Mouse (Mus musculus) adrenal gland, postnatal 14 days (tissue): ENCODE results near the gene Plekha8. TPM values are rescaled to one million over a fixed set of nuclear protein-coding genes. Genes with fewer than 3 reads are reported as not detected.
A peak's percentile ranks its signal among the peaks of the same experiment; 100 is the strongest.

Source experiments
- DNase-seq: peaks from one replicate; pipeline ENCODE4 v3.0.0; 2021; ENCODE audit warnings: mixed read lengths
- long read RNA-seq, 2 experiments: library from polyadenylated mRNA; stranded (forward); transcript quantifications; one replicate each; pipeline ENCODE4 v2.0.0; 2021
- total RNA-seq: library from RNA; stranded (reverse); gene quantifications from 2 replicates; pipeline ENCODE4 v1.2.3, GENCODE M21; 2021

Gene Plekha8
- 16.3 and 16.9 TPM in 2 replicates for total RNA-seq
- long read RNA-seq, experiment 1, full-length matches to known transcripts = 15 of 19 reads
- long read RNA-seq, experiment 1, partial matches to known transcripts = 0 of 19 reads
- long read RNA-seq, experiment 1, other reads (novel, unspliced or antisense) = 4 of 19 reads
- long read RNA-seq, experiment 2, full-length matches to known transcripts = 17 of 20 reads
- long read RNA-seq, experiment 2, partial matches to known transcripts = 1 of 20 reads
- long read RNA-seq, experiment 2, other reads (novel, unspliced or antisense) = 2 of 20 reads

- peak; percentile 96 for DNase-seq
Measured at GRCm38 (mm10) chr6:54594469-54595329, at the start of gene Plekha8. Gene Plekha8 (plus strand): TSS chr6:54595111.

- DNase-seq = peak; percentile 41
Measured at GRCm38 (mm10) chr6:54548314-54549019, 46.4 kb upstream of the Plekha8 start.

- no peak for DNase-seq
Measured at GRCm38 (mm10) chr6:54549311-54549710, 45.6 kb upstream of the Plekha8 start.

GRCm38 (mm10) chr6:54550801-54551323 is 44.0 kb upstream of the Plekha8 start:
- DNase-seq = no peak

GRCm38 (mm10) chr6:54552721-54553413 is 42.0 kb upstream of the Plekha8 start:
- no peak for DNase-seq

GRCm38 (mm10) chr6:54553632-54554031 is 41.3 kb upstream of the Plekha8 start:
- no peak for DNase-seq

GRCm38 (mm10) chr6:54554341-54555110 is 40.4 kb upstream of the Plekha8 start:
- DNase-seq = no peak

GRCm38 (mm10) chr6:54555816-54556215 is 39.1 kb upstream of the Plekha8 start:
- DNase-seq = peak; percentile 24

- no peak for DNase-seq
Measured at GRCm38 (mm10) chr6:54557671-54558070, 37.2 kb upstream of the Plekha8 start.

- no peak for DNase-seq
Measured at GRCm38 (mm10) chr6:54558466-54558865, 36.4 kb upstream of the Plekha8 start.

GRCm38 (mm10) chr6:54562018-54562809 is 32.7 kb upstream of the Plekha8 start:
- DNase-seq = no peak

GRCm38 (mm10) chr6:54563561-54563960 is 31.4 kb upstream of the Plekha8 start:
- no peak for DNase-seq

- no peak for DNase-seq
Measured at GRCm38 (mm10) chr6:54564506-54564991, 30.4 kb upstream of the Plekha8 start.

GRCm38 (mm10) chr6:54565012-54565411 is 29.9 kb upstream of the Plekha8 start:
- DNase-seq = no peak

- peak; percentile 84 for DNase-seq
Measured at GRCm38 (mm10) chr6:54565665-54566545, 29.0 kb upstream of the Plekha8 start, which contains the start of gene Scrn1. Gene Scrn1 (minus strand): TSS chr6:54566489.

GRCm38 (mm10) chr6:54566546-54566919 is 28.4 kb upstream of the Plekha8 start:
- no peak for DNase-seq

- DNase-seq = no peak
Measured at GRCm38 (mm10) chr6:54569776-54570175, 25.1 kb upstream of the Plekha8 start.

- DNase-seq = no peak
Measured at GRCm38 (mm10) chr6:54573218-54573955, 21.5 kb upstream of the Plekha8 start.
